Mouse (Mus musculus): ENCODE measurements around the gene Derl3. TPM values are rescaled to one million over a fixed set of nuclear protein-coding genes. Genes with fewer than 3 reads are reported as not detected.

Derl3 gene
- polyA plus RNA-seq (2015; fragmentation: Illumina TruSeq; extraction: RNeasy Lipid Tissue Mini Kit (QIAGEN cat#74804); ENCODE audit: insufficient read depth, low replicate concordance) = 9.6 TPM

GRCm38 (mm10) chr10:75893089-75893750 lies at the start of gene Derl3:
Gene Derl3, plus strand, starts transcription at chr10:75893413.

GRCm38 (mm10) chr10:75859786-75860470 lies 33.3 kb upstream of the Derl3 start, which contains the start of gene Mif:
Gene Mif, minus strand, starts transcription at chr10:75860240.

GRCm38 (mm10) chr10:75921026-75921725 lies 28.0 kb downstream of the Derl3 start, which contains the start of gene Smarcb1:
Gene Smarcb1, minus strand, starts transcription at chr10:75921617.

GRCm38 (mm10) chr10:75932891-75933290 lies 39.7 kb downstream of the Derl3 start, which contains the start of gene Chchd10:
Gene Chchd10, plus strand, starts transcription at chr10:75933130.

GRCm38 (mm10) chr10:75935680-75936541 lies 42.7 kb downstream of the Derl3 start, which contains the start of gene Mmp11:
Gene Mmp11, minus strand, starts transcription at chr10:75936496.

GRCm38 (mm10) chr10:75940520-75940919 lies 47.3 kb downstream of the Derl3 start, which contains the start of gene Gm867:
Gene Gm867, minus strand, starts transcription at chr10:75940672.

GRCm38 (mm10) chr10:75942736-75943477 lies 49.7 kb downstream of the Derl3 start, which contains the start of gene Vpreb3:
Gene Vpreb3, plus strand, starts transcription at chr10:75943057.

Other genes with a start within 250 kb of the Derl3 start
- gene Susd2, start 249.4 kb upstream of the Derl3 start, polyA plus RNA-seq (2015; fragmentation: Illumina TruSeq; extraction: RNeasy Lipid Tissue Mini Kit (QIAGEN cat#74804); ENCODE audit: insufficient read depth, low replicate concordance) = 6.8 TPM
- 20.7 TPM for gene Cabin1, start 129.1 kb upstream of the Derl3 start, polyA plus RNA-seq (2015; fragmentation: Illumina TruSeq; extraction: RNeasy Lipid Tissue Mini Kit (QIAGEN cat#74804); ENCODE audit: insufficient read depth, low replicate concordance)
- gene Ddt, start 120.0 kb upstream of the Derl3 start, polyA plus RNA-seq (2015; fragmentation: Illumina TruSeq; extraction: RNeasy Lipid Tissue Mini Kit (QIAGEN cat#74804); ENCODE audit: insufficient read depth, low replicate concordance) = 20.6 TPM
- gene Gm20441, start 112.5 kb upstream of the Derl3 start, polyA plus RNA-seq (2015; fragmentation: Illumina TruSeq; extraction: RNeasy Lipid Tissue Mini Kit (QIAGEN cat#74804); ENCODE audit: insufficient read depth, low replicate concordance) = not detected
- gene Gstt3, start 112.0 kb upstream of the Derl3 start, polyA plus RNA-seq (2015; fragmentation: Illumina TruSeq; extraction: RNeasy Lipid Tissue Mini Kit (QIAGEN cat#74804); ENCODE audit: insufficient read depth, low replicate concordance) = 4.1 TPM
- 12.8 TPM for gene Gstt1, start 94.8 kb upstream of the Derl3 start, polyA plus RNA-seq (2015; fragmentation: Illumina TruSeq; extraction: RNeasy Lipid Tissue Mini Kit (QIAGEN cat#74804); ENCODE audit: insufficient read depth, low replicate concordance)
- not detected for gene Gstt4, start 70.9 kb upstream of the Derl3 start, polyA plus RNA-seq (2015; fragmentation: Illumina TruSeq; extraction: RNeasy Lipid Tissue Mini Kit (QIAGEN cat#74804); ENCODE audit: insufficient read depth, low replicate concordance)
- gene Gstt2, start 56.0 kb upstream of the Derl3 start, polyA plus RNA-seq (2015; fragmentation: Illumina TruSeq; extraction: RNeasy Lipid Tissue Mini Kit (QIAGEN cat#74804); ENCODE audit: insufficient read depth, low replicate concordance) = 22.7 TPM
- gene Mif, start 33.2 kb upstream of the Derl3 start, polyA plus RNA-seq (2015; fragmentation: Illumina TruSeq; extraction: RNeasy Lipid Tissue Mini Kit (QIAGEN cat#74804); ENCODE audit: insufficient read depth, low replicate concordance) = 17.0 TPM
- 46.5 TPM for gene Smarcb1, start 28.2 kb downstream of the Derl3 start, polyA plus RNA-seq (2015; fragmentation: Illumina TruSeq; extraction: RNeasy Lipid Tissue Mini Kit (QIAGEN cat#74804); ENCODE audit: insufficient read depth, low replicate concordance)
- 16.9 TPM for gene Chchd10, start 39.7 kb downstream of the Derl3 start, polyA plus RNA-seq (2015; fragmentation: Illumina TruSeq; extraction: RNeasy Lipid Tissue Mini Kit (QIAGEN cat#74804); ENCODE audit: insufficient read depth, low replicate concordance)
- 2.9 TPM for gene Mmp11, start 43.1 kb downstream of the Derl3 start, polyA plus RNA-seq (2015; fragmentation: Illumina TruSeq; extraction: RNeasy Lipid Tissue Mini Kit (QIAGEN cat#74804); ENCODE audit: insufficient read depth, low replicate concordance)
- 3.4 TPM for gene Gm867, start 47.3 kb downstream of the Derl3 start, polyA plus RNA-seq (2015; fragmentation: Illumina TruSeq; extraction: RNeasy Lipid Tissue Mini Kit (QIAGEN cat#74804); ENCODE audit: insufficient read depth, low replicate concordance)
- gene Vpreb3, start 49.6 kb downstream of the Derl3 start, polyA plus RNA-seq (2015; fragmentation: Illumina TruSeq; extraction: RNeasy Lipid Tissue Mini Kit (QIAGEN cat#74804); ENCODE audit: insufficient read depth, low replicate concordance) = 49.1 TPM
- 1.8 TPM for gene Gm5134, start 61.1 kb downstream of the Derl3 start, polyA plus RNA-seq (2015; fragmentation: Illumina TruSeq; extraction: RNeasy Lipid Tissue Mini Kit (QIAGEN cat#74804); ENCODE audit: insufficient read depth, low replicate concordance)
- gene Zfp280b, start 139.2 kb downstream of the Derl3 start, polyA plus RNA-seq (2015; fragmentation: Illumina TruSeq; extraction: RNeasy Lipid Tissue Mini Kit (QIAGEN cat#74804); ENCODE audit: insufficient read depth, low replicate concordance) = 17.0 TPM
- not detected for gene Slc5a4b, start 217.5 kb downstream of the Derl3 start, polyA plus RNA-seq (2015; fragmentation: Illumina TruSeq; extraction: RNeasy Lipid Tissue Mini Kit (QIAGEN cat#74804); ENCODE audit: insufficient read depth, low replicate concordance)